Mouse (Mus musculus) hindbrain, embryonic 13.5 days (tissue): ENCODE measurements at regions not wholly inside any gene's neighbourhood (a gene's known extent, or its start where the extent isn't known, plus 50 kb on each side); places are given as distances from the start of the nearest gene placed in this dataset.

ENCODE experiments used
- ATAC-seq: fragments of 200-750 bp; cut with Nextera tagmentation; 2 replicates; pipeline ENCODE4 v1.8.0; 2017; ENCODE audit warnings: moderate TSS enrichment; ENCODE audit not compliant: low FRiP score
- H3K27ac ChIP-seq: fragments of 300-500 bp; sonication (generic); 2 replicates; pipeline ENCODE4 v1.5.1; 2015; ENCODE audit warnings: inconsistent platforms, mild to moderate bottlenecking, moderate library complexity
- H3K27me3 ChIP-seq: fragments of 300-500 bp; sonication (generic); 2 replicates; pipeline ENCODE4 v1.6.1; 2015; ENCODE audit warnings: mild to moderate bottlenecking, inconsistent platforms
- H3K36me3 ChIP-seq: fragments of 300-500 bp; sonication (generic); 2 replicates; pipeline ENCODE4 v1.6.1; 2015; ENCODE audit warnings: mild to moderate bottlenecking, inconsistent platforms
- H3K4me1 ChIP-seq: fragments of 300-500 bp; sonication (generic); replicated peaks from 2 replicates; pipeline ENCODE4 v1.6.1; 2015; ENCODE audit warnings: inconsistent platforms
- H3K4me2 ChIP-seq: fragments of 300-500 bp; sonication (generic); 2 replicates; pipeline ENCODE4 v1.6.1; 2015; ENCODE audit warnings: inconsistent platforms, mild to moderate bottlenecking, moderate library complexity
- H3K4me3 ChIP-seq: fragments of 300-500 bp; sonication (generic); 2 replicates; pipeline ENCODE4 v1.5.1; 2015; ENCODE audit warnings: mild to moderate bottlenecking, inconsistent platforms
- H3K9ac ChIP-seq: fragments of 300-500 bp; sonication (generic); 2 replicates; pipeline ENCODE4 v1.6.1; 2015; ENCODE audit warnings: mild to moderate bottlenecking, inconsistent platforms
- H3K9me3 ChIP-seq: fragments of 300-500 bp; sonication (generic); 2 replicates; pipeline ENCODE4 v1.6.1; 2016; ENCODE audit warnings: inconsistent platforms
- WGBS: fragments of 180-500 bp; shearing (Covaris S2); methylation state at CpG from one replicate; pipeline ENCODE4 v1.1.7; 2015; 5-methylcytosine and 5-hydroxymethylcytosine counted together

- 42% methylated on average over 2 of the region's 2 CpGs for WGBS
- H3K4me2 ChIP-seq = no peak overlapping the region
- ATAC-seq = no peak
These were observed 376.9 kb downstream of the 4930474N05Rik start for GRCm38 (mm10) chr14:36471617-36472016.

DNA sequence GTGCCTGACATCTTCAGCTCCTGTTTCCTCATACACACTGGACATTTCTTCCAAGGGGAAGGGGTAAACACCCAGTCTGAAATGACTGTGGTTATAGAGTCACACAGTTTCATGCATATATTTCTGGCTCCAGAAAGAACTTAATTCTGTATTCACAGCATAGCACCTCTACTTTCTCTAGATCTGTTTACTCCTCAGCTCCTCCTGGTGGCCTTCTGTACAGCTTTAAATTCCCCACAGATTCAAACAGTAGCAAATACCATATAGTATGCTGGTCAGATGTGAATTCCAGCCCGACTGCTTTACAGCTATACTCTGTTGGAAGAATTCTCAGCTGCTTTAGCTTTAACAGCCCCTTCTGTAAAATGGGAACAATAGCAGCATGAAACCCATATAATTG is 375.6 kb downstream of the 4930474N05Rik start:
- H3K4me3 ChIP-seq = no peak overlapping the region
- H3K4me2 ChIP-seq = no peak overlapping the region
- no peak for ATAC-seq
- H3K27ac ChIP-seq = no peak overlapping the region
- no peaks in the 10 kb centered on the region for H3K36me3 ChIP-seq
- no peak overlapping the region for H3K9ac ChIP-seq
- H3K9me3 ChIP-seq = no peaks in the 10 kb centered on the region
- 82% methylated on average over 1 of the region's 1 CpGs for whole genome bisulfite sequencing
- no peaks in the 10 kb centered on the region for H3K4me1 ChIP-seq
- H3K27me3 ChIP-seq = no peaks in the 10 kb centered on the region

More at GRCm38 (mm10) chr14:36471617-36472016, 376.9 kb downstream of the 4930474N05Rik start:
- Histone ChIP-seq H3K4me1 (no peaks in the 10 kb centered on the region), H3K9ac (no peak overlapping the region), H3K36me3 (no peaks in the 10 kb centered on the region), H3K4me3 (no peak overlapping the region), H3K27ac (no peak overlapping the region), H3K9me3 (no peaks in the 10 kb centered on the region), H3K27me3 (no peaks in the 10 kb centered on the region)

DNA sequence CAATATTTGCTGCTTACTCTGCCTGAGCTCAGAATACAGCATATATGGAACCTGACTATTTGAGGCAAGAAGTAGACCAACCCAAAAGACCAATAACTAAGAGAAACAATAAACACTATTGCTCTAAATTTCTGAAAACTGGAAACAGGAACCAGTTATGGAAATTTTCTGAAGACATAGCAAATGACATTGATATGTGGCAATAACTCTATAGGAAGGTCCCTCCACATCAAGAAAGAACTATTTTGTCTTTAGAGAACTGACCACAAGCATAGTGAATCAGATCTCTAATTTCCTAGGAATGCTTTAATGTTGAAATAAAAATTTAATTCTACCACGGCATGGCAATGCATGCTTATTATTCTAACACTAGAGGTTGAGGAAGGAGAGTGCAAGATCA is 358.3 kb downstream of the 4930474N05Rik start:
- Histone ChIP-seq H3K4me2 (no peak overlapping the region), H3K27me3 (no peaks in the 10 kb centered on the region), H3K9me3 (no peaks in the 10 kb centered on the region), H3K4me1 (no peaks in the 10 kb centered on the region), H3K27ac (no peak overlapping the region), H3K9ac (no peak overlapping the region), H3K36me3 (no peaks in the 10 kb centered on the region), H3K4me3 (no peak overlapping the region)
- no peak for ATAC-seq
- 90% methylated on average over 1 of the region's 1 CpGs for WGBS

DNA sequence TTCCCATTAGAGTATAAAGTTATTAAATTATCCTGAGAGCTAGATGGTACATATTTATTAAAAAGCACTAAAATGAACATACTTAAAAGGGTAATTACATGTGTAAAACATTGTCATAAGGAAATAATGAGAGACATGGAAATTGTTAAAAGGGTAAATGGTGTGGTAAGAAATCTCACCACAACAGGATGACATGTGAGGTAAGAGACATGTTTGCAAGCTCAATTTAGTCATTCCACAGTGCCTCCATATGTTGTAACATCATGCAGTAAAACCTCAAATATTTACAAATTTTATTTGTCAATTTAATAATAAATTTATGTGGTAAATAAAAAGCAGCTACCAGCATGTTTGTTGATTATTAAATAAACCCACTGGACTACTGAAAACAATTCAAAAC is 355.4 kb downstream of the 4930474N05Rik start:
- Histone ChIP-seq H3K36me3 (no peaks in the 10 kb centered on the region), H3K4me1 (no peaks in the 10 kb centered on the region), H3K27ac (no peak overlapping the region), H3K4me3 (no peak overlapping the region), H3K9me3 (no peaks in the 10 kb centered on the region), H3K4me2 (no peak overlapping the region), H3K9ac (no peak overlapping the region), H3K27me3 (no peaks in the 10 kb centered on the region)
- ATAC-seq = no peak

DNA sequence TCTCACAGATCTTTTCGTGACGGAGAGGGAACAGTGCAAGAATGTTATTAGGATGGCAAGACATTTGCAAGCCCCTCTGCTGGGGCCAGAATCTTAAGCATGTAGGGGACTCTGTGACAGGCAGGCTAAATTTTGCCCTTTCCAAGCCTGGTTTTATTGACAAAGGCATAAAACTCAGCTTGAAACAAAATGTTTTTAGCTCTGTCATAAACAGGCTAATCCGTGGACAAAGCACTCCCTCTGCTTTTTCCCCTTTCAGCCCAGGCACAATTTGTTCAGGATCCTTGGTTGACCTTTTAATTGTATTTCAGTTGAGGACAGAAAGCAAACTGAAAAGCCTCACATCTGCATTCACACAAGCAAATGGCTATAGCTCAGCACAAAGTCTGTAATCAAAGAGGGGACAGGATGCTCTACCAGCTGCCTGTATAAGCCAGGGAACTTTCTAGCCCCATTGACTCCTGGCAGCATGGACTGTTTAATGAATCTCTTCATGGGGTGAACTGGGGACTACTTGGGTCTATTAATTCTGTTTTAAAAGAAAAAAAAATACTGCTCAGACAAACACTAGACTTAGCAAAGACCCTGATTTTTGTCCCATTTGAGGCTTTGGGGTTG is 320.0 kb downstream of the 4930474N05Rik start:
- no peaks in the 10 kb centered on the region for H3K4me1 ChIP-seq
- no peak overlapping the region for H3K27ac ChIP-seq
- no peak for ATAC-seq
- no peak overlapping the region for H3K9ac ChIP-seq
- 36% methylated on average over 3 of the region's 3 CpGs for WGBS
- H3K4me3 ChIP-seq = no peak overlapping the region
- H3K9me3 ChIP-seq = no peaks in the 10 kb centered on the region
- no peaks in the 10 kb centered on the region for H3K36me3 ChIP-seq
- H3K27me3 ChIP-seq = no peaks in the 10 kb centered on the region
- H3K4me2 ChIP-seq = no peak overlapping the region

DNA sequence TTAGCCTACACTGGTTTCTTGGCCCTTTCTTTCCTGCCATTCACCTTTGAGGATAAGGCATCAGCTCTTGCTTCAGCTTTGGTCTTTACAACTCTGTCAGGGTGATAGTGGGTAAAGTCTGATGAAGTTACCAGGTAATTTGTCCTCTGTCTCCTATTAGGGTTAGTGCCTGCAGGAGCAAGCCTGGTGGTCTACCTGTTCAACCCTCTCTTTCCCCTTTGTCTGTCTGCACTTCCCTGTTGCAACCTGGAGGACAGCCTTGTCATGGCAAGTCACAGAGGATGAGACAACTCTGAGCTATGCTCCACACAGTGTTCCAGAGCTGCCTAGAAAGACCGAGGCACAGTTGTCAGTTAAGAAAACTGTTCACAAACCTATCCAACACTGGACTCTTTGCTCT is 319.5 kb downstream of the 4930474N05Rik start:
- Histone ChIP-seq H3K4me2 (no peak overlapping the region), H3K9me3 (no peaks in the 10 kb centered on the region), H3K27me3 (no peaks in the 10 kb centered on the region), H3K4me3 (no peak overlapping the region), H3K4me1 (no peaks in the 10 kb centered on the region), H3K9ac (no peak overlapping the region), H3K36me3 (no peaks in the 10 kb centered on the region), H3K27ac (no peak overlapping the region)
- 72% methylated on average over 1 of the region's 1 CpGs for WGBS
- ATAC-seq = no peak
